Mouse (Mus musculus) liver, adult 2 months (tissue): Measurements from ENCODE around the gene Krtcap2.

ENCODE experiments used
- CTCF ChIP-seq: fragments of 200-500 bp; IDR thresholded peaks from 2 replicates; pipeline ENCODE4 v1.5.1; 2011; ENCODE audit warnings: low read depth, low read length, control low read depth
- POLR2A ChIP-seq: fragments of 200-500 bp; IDR thresholded peaks from 2 replicates; pipeline ENCODE4 v1.6.1; 2011; ENCODE audit warnings: low read length, control low read depth; ENCODE audit not compliant: insufficient read depth; ENCODE audit errors: extremely low read depth

GRCm38 (mm10) chr3:89210731-89211130, 35.0 kb upstream of the Krtcap2 start:
- TF ChIP-seq CTCF = no peak
- no peak for TF ChIP-seq POLR2A
